8 mouse cellular contexts compared by ENCODE assay signal in genomic region chr2:167062497-167062911, GRCm38 (mm10). TPM values are rescaled to one million over a fixed set of nuclear protein-coding genes. Genes with fewer than 3 reads are reported as not detected.
DNase-seq lines count a peak whose midpoint lies in the region; ATAC-seq and TF ChIP-seq lines count a peak whose summit lies in the region.

No protein-coding gene starts in this region.

- 0% methylated on average over 34 of the region's 60 CpGs for WGBS in heart, embryonic 14.5 days
- under 1% methylated on average over 41 of the region's 60 CpGs for WGBS in liver, postnatal 0 days (ENCODE audit: insufficient replicate concordance)
- WGBS in neural tube, embryonic 13.5 days = 1% methylated on average over 48 of the region's 60 CpGs

- H3K4me1 ChIP-seq in heart, embryonic 14.5 days (ENCODE audit: control insufficient read depth in 2 of 2, insufficient read depth in 2 of 2, low read length in 2 of 2) = peaks cover 14 to 29% of the 10 kb centered on the region in 2 experiments
- peaks cover 38% of the 10 kb centered on the region for H3K4me1 ChIP-seq in liver, postnatal 0 days (ENCODE audit: insufficient read depth)
- H3K4me1 ChIP-seq in neural tube, embryonic 13.5 days (replicated peaks) = peaks cover 45% of the 10 kb centered on the region

- TF ChIP-seq EP300 in liver, postnatal 0 days (IDR thresholded peaks at IDR 0.05; ENCODE audit: low read depth) = no peak

- H3K27ac ChIP-seq in heart, embryonic 14.5 days (replicated peaks in 1 of 2; ENCODE audit: control insufficient read depth in 1 of 2, insufficient read depth in 1 of 2, low read depth in 2 of 2, low read length in 2 of 2) = peak overlapping the region; percentile 81 to 87
- H3K27ac ChIP-seq in liver, postnatal 0 days (ENCODE audit: low read depth) = peak overlapping the region; percentile 99
- H3K27ac ChIP-seq in neural tube, embryonic 13.5 days (replicated peaks) = peak overlapping the region; percentile 92

- DNase-seq in CD4-positive helper T cell, adult 2 months (ENCODE audit: low read depth, low spot score) = peak; percentile 98
- peak; percentile 64 for DNase-seq in brain, embryonic 18.5 days (ENCODE audit: low read depth, low spot score)
- DNase-seq in fibroblast of lung, adult 2 months (ENCODE audit: low read depth) = peak; percentile 71
- peak; percentile 98 for DNase-seq in kidney, postnatal 14 days
- peak; percentile 98 for DNase-seq in liver, postnatal 0 days
- peak; percentile 77 for DNase-seq in telencephalon, adult 2 months (ENCODE audit: low read depth, low spot score)

- peak overlapping the region; percentile 92 for H3K9ac ChIP-seq in heart, embryonic 14.5 days (ENCODE audit: low read length)
- H3K9ac ChIP-seq in liver, postnatal 0 days (replicated peaks) = peak overlapping the region; percentile 92
- peak overlapping the region; percentile 93 for H3K9ac ChIP-seq in neural tube, embryonic 13.5 days

- peaks cover 40% of the 10 kb centered on the region for H3K36me3 ChIP-seq in heart, embryonic 14.5 days (ENCODE audit: control insufficient read depth, insufficient read depth, low read length)
- H3K36me3 ChIP-seq in liver, postnatal 0 days (replicated peaks; ENCODE audit: insufficient read depth, low read length) = peaks cover 36% of the 10 kb centered on the region
- H3K36me3 ChIP-seq in neural tube, embryonic 13.5 days = peaks cover 44% of the 10 kb centered on the region

- ATAC-seq in heart, embryonic 14.5 days (ENCODE audit: insufficient number of reproducible peaks, insufficient read depth, low FRiP score, low read depth) = peak; percentile 93
- peak; percentile 96 for ATAC-seq in liver, postnatal 0 days
- peak; percentile 87 for ATAC-seq in neural tube, embryonic 13.5 days (ENCODE audit: low read depth)

- H3K9me3 ChIP-seq in heart, embryonic 14.5 days (ENCODE audit: control insufficient read depth, low read length) = no peaks in the 10 kb centered on the region
- H3K9me3 ChIP-seq in liver, postnatal 0 days (ENCODE audit: low read length) = no peaks in the 10 kb centered on the region
- H3K9me3 ChIP-seq in neural tube, embryonic 13.5 days = no peaks in the 10 kb centered on the region

- H3K27me3 ChIP-seq in heart, embryonic 14.5 days (ENCODE audit: control insufficient read depth, insufficient read depth, low read length) = no peaks in the 10 kb centered on the region
- no peaks in the 10 kb centered on the region for H3K27me3 ChIP-seq in liver, postnatal 0 days (ENCODE audit: insufficient read depth, low read length)
- H3K27me3 ChIP-seq in neural tube, embryonic 13.5 days = no peaks in the 10 kb centered on the region

- TF ChIP-seq CTCF in liver, postnatal 0 days (IDR thresholded peaks at IDR 0.05; ENCODE audit: low read depth) = no peak

- peak overlapping the region; percentile 88 for H3K4me2 ChIP-seq in heart, embryonic 14.5 days (ENCODE audit: low read length)
- H3K4me2 ChIP-seq in liver, postnatal 0 days (ENCODE audit: low read depth, low read length) = peak overlapping the region; percentile 89
- peak overlapping the region; percentile 80 for H3K4me2 ChIP-seq in neural tube, embryonic 13.5 days

- H3K4me3 ChIP-seq in heart, embryonic 14.5 days (ENCODE audit: control insufficient read depth in 1 of 2, insufficient read depth in 1 of 2, low read depth in 1 of 2, low read length in 2 of 2) = peak overlapping the region; percentile 92 to 97
- H3K4me3 ChIP-seq in liver, postnatal 0 days (ENCODE audit: low read depth, low read length) = peak overlapping the region; percentile 92
- peak overlapping the region; percentile 90 for H3K4me3 ChIP-seq in neural tube, embryonic 13.5 days

RNA-seq across cellular contexts. Expression of gene Znfx1, which starts 0.3 kb away (rescaled TPM):
- polyA plus RNA-seq in heart, embryonic 14.5 days (2014; fragmentation: Nextera tagmentation; extraction: Ambion mirVana) = 7.8 TPM in 2 replicates
- polyA plus RNA-seq in liver, postnatal 0 days (2015; fragmentation: Nextera tagmentation; extraction: Ambion mirVana) = 5.8 and 6.3 TPM in 2 replicates
- polyA plus RNA-seq in neural tube, embryonic 13.5 days (2015; fragmentation: Nextera tagmentation; extraction: Ambion mirVana) = 7.9 and 8.0 TPM in 2 replicates

RNA-seq across cellular contexts. Expression of gene Ddx27, which starts 47.5 kb away (rescaled TPM):
- 22.2 and 23.0 TPM in 2 replicates for polyA plus RNA-seq in heart, embryonic 14.5 days (2014; fragmentation: Nextera tagmentation; extraction: Ambion mirVana)
- 19.2 and 21.9 TPM in 2 replicates for polyA plus RNA-seq in liver, postnatal 0 days (2015; fragmentation: Nextera tagmentation; extraction: Ambion mirVana)
- 35.5 and 38.5 TPM in 2 replicates for polyA plus RNA-seq in neural tube, embryonic 13.5 days (2015; fragmentation: Nextera tagmentation; extraction: Ambion mirVana)

Comparison
In these comparisons a context has a peak if more than half of its experiments do, and no peak if none do; other contexts are left out.
1. Peak in every context shown above with its lines: DNase-seq, ATAC-seq, H3K4me3 ChIP-seq and H3K27ac ChIP-seq.